Mouse (Mus musculus) stomach, postnatal 0 days (tissue): ENCODE measurements around the gene Osbpl6. TPM values are rescaled to one million over a fixed set of nuclear protein-coding genes. Genes with fewer than 3 reads are reported as not detected.
A peak's percentile ranks its signal among the peaks of the same experiment; 100 is the strongest.

Source experiments
- ATAC-seq: fragments of 200-750 bp; cut with Nextera tagmentation; 2 replicates; pipeline ENCODE4 v1.8.0; 2017; ENCODE audit not compliant: low FRiP score, low TSS enrichment
- DNase-seq: peaks from one replicate; pipeline ENCODE4 v3.0.0-alpha.2; 2016; ENCODE audit warnings: low spot score
- H3K27ac ChIP-seq: fragments of 300-500 bp; sonication (generic); replicated peaks from 2 replicates; pipeline ENCODE4 v1.5.1; 2014; ENCODE audit warnings: mild to moderate bottlenecking, control low read depth
- H3K27me3 ChIP-seq: fragments of 300-500 bp; sonication (generic); 2 replicates; pipeline ENCODE4 v1.6.1; 2014; ENCODE audit warnings: low read length; ENCODE audit not compliant: control insufficient read depth, insufficient read depth
- H3K36me3 ChIP-seq: fragments of 300-500 bp; sonication (generic); 2 replicates; pipeline ENCODE4 v1.6.1; 2014; ENCODE audit warnings: low read length, mixed read lengths; ENCODE audit not compliant: control insufficient read depth, insufficient read depth
- H3K4me1 ChIP-seq: fragments of 300-500 bp; sonication (generic); replicated peaks from 2 replicates; pipeline ENCODE4 v1.6.1; 2014; ENCODE audit warnings: antibody characterized with exemption; ENCODE audit not compliant: control insufficient read depth, insufficient read depth
- H3K4me2 ChIP-seq: fragments of 300-500 bp; sonication (generic); replicated peaks from 2 replicates; pipeline ENCODE4 v1.6.1; 2014; ENCODE audit warnings: low read depth, mild to moderate bottlenecking, control low read depth, moderate library complexity
- H3K4me3 ChIP-seq: fragments of 300-500 bp; sonication (generic); 2 replicates; pipeline ENCODE4 v1.5.1; 2014; ENCODE audit warnings: low read depth, low read length, control low read depth
- H3K9ac ChIP-seq: fragments of 300-500 bp; sonication (generic); 2 replicates; pipeline ENCODE4 v1.6.1; 2014; ENCODE audit warnings: mild to moderate bottlenecking, low read length, control low read depth, mixed read lengths
- H3K9me3 ChIP-seq: fragments of 300-500 bp; sonication (generic); 2 replicates; pipeline ENCODE4 v1.6.1; 2016; ENCODE audit warnings: low read length; ENCODE audit not compliant: control insufficient read depth
- CTCF ChIP-seq: IDR thresholded peaks from 2 replicates; pipeline ENCODE4 v1.5.1; 2016; ENCODE audit warnings: antibody characterized with exemption, low read depth, mild to moderate bottlenecking, moderate library complexity
- EP300 ChIP-seq: optimal IDR thresholded peaks from 2 replicates; pipeline ENCODE3; 2016; ENCODE audit warnings: antibody characterized with exemption
- WGBS: fragments of 180-500 bp; shearing (Covaris S2); extraction: QIAGEN DNeasy Blood & Tissue Kit; methylation state at CpG from one replicate; pipeline ENCODE4 v1.1.7; 2014; 5-methylcytosine and 5-hydroxymethylcytosine counted together
- polyA plus RNA-seq: library from polyadenylated mRNA; unstranded; fragments of >200 nt; fragmentation: Nextera tagmentation; extraction: Ambion mirVana; gene quantifications from 2 replicates; pipeline ENCODE4 v1.2.1, GENCODE M21; 2015

Gene Osbpl6
- 4.0 and 4.7 TPM in 2 replicates for polyA plus RNA-seq

- H3K4me3 ChIP-seq = peak within 1 kb of the TSS; percentile 87
- peak; percentile 90 for ATAC-seq
- TF ChIP-seq CTCF (peak; percentile 18), EP300 (no peak)
- H3K4me1 ChIP-seq = no peaks in the 10 kb centered on the region
- 2% methylated on average over 77 of the region's 89 CpGs for WGBS
- H3K36me3 ChIP-seq = no peaks in the 10 kb centered on the region
- H3K27ac ChIP-seq = peak within 1 kb of the TSS; percentile 56
- peak within 1 kb of the TSS; percentile 98 for H3K4me2 ChIP-seq
- peak; percentile 71 for DNase-seq
- no peaks in the 10 kb centered on the region for H3K9me3 ChIP-seq
- H3K9ac ChIP-seq = peak within 1 kb of the TSS; percentile 74
- H3K27me3 ChIP-seq = no peaks in the 10 kb centered on the region
Measured at GRCm38 (mm10) chr2:76406151-76406936, at the start of gene Osbpl6. TSS of gene Osbpl6 (plus strand) at chr2:76406508.

GRCm38 (mm10) chr2:76360226-76360625 is 46.1 kb upstream of the Osbpl6 start, which contains the start of gene Cyct:
TSS of gene Cyct (minus strand) at chr2:76360450.
- H3K4me1 ChIP-seq = no peaks in the 10 kb centered on the region
- H3K27ac ChIP-seq = no peak within 1 kb of the TSS
- no peaks in the 10 kb centered on the region for H3K27me3 ChIP-seq
- ATAC-seq (no peak), DNase-seq (no peak)
- no peak within 1 kb of the TSS for H3K4me2 ChIP-seq
- H3K4me3 ChIP-seq = no peak within 1 kb of the TSS
- TF ChIP-seq EP300 (no peak), CTCF (no peak)
- WGBS = 82% methylated on average over 11 of the region's 11 CpGs
- H3K36me3 ChIP-seq = no peaks in the 10 kb centered on the region
- H3K9ac ChIP-seq = no peak within 1 kb of the TSS
- no peaks in the 10 kb centered on the region for H3K9me3 ChIP-seq

- no peaks in the 10 kb centered on the region for H3K27me3 ChIP-seq
- H3K27ac ChIP-seq = no peak overlapping the region
- no peaks in the 10 kb centered on the region for H3K36me3 ChIP-seq
- ATAC-seq = no peak
- H3K9ac ChIP-seq = no peak overlapping the region
- 53% methylated on average over 2 of the region's 2 CpGs for WGBS
- H3K4me2 ChIP-seq = no peak overlapping the region
- no peaks in the 10 kb centered on the region for H3K4me1 ChIP-seq
- no peaks in the 10 kb centered on the region for H3K9me3 ChIP-seq
- TF ChIP-seq EP300 (no peak), CTCF (peak; percentile 70)
- DNase-seq = peak; percentile 31
- H3K4me3 ChIP-seq = no peak overlapping the region
Measured at GRCm38 (mm10) chr2:76362111-76362510, 44.2 kb upstream of the Osbpl6 start.

- H3K4me2 ChIP-seq = no peak overlapping the region
- DNase-seq (no peak), ATAC-seq (no peak)
- WGBS = 71% methylated on average over 4 of the region's 4 CpGs
- no peaks in the 10 kb centered on the region for H3K27me3 ChIP-seq
- no peaks in the 10 kb centered on the region for H3K36me3 ChIP-seq
- no peaks in the 10 kb centered on the region; the same call in 1 of the 2 replicates for H3K4me1 ChIP-seq
- no peaks in the 10 kb centered on the region for H3K9me3 ChIP-seq
- H3K9ac ChIP-seq = no peak overlapping the region
- no peak overlapping the region for H3K27ac ChIP-seq
- no peak overlapping the region for H3K4me3 ChIP-seq
- no peak for TF ChIP-seq CTCF
- TF ChIP-seq EP300 = no peak
Measured at GRCm38 (mm10) chr2:76365811-76366210, 40.5 kb upstream of the Osbpl6 start.

- peaks cover 2% of the 10 kb centered on the region; the same call in 1 of the 2 replicates for H3K4me1 ChIP-seq
- no peaks in the 10 kb centered on the region for H3K9me3 ChIP-seq
- H3K36me3 ChIP-seq = no peaks in the 10 kb centered on the region
- H3K27me3 ChIP-seq = no peaks in the 10 kb centered on the region
- H3K4me2 ChIP-seq = no peak overlapping the region
- H3K4me3 ChIP-seq = no peak overlapping the region
- 10% methylated on average over 9 of the region's 9 CpGs for WGBS
- DNase-seq (peak; percentile 82), ATAC-seq (peak; percentile 25; the same call in 1 of the 2 replicates)
- H3K27ac ChIP-seq = no peak overlapping the region
- H3K9ac ChIP-seq = no peak overlapping the region
- TF ChIP-seq CTCF (peak; percentile 93), EP300 (no peak)
Measured at GRCm38 (mm10) chr2:76367188-76367922, 39.0 kb upstream of the Osbpl6 start.
